Mouse (Mus musculus) monocyte, adult 59 days (primary cell): ENCODE measurements around the gene Olfr811. TPM values are rescaled to one million over a fixed set of nuclear protein-coding genes. Genes with fewer than 3 reads are reported as not detected.

Experiments
- total RNA-seq, 2 experiments: library from RNA; stranded (reverse); gene quantifications; one replicate each; pipeline ENCODE4 v1.2.4; 2023

The Olfr811 gene
- not detected for total RNA-seq

DNA sequence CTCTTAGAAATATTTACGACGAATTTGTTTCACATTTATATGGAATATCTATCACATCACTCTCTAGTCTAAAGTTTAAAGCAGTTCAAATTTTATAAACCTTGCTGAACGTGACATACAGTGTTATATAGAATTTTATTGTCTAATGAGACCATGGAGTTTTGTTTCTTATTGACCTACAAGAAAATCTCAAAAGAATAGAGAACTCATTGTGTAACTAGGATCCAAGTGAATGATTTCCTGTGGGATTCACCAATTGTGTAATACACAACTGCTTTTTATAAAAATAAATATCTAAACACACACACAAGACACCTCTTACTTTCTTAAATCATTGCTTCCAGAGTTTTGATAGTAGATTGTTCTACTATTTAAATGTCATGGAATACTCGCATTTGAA is at the start of gene Olfr811:
Gene Olfr811 (minus strand): TSS at position 101 of the 400 bp plus-strand sequence.

DNA sequence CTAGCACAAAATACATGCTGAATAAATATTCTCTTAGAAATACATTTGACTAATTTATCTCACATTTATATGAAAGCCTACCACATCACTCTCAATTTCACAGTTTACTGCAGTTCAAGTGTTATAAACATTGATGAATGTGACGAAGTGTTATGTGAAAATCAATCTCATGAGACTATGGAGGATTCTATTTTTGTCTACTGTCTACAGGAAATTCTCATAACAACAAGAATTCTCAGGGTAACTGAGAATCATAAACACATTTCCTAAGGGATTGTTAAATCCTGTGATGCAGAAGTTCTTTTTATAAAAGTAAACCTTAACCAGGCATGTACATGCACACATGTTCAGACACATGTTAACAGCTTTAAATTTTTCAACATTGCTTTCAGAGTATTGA is 41.8 kb upstream of the Olfr811 start, which contains the start of gene Olfr812:
Gene Olfr812 (minus strand): TSS at position 101 of the 400 bp plus-strand sequence.

DNA sequence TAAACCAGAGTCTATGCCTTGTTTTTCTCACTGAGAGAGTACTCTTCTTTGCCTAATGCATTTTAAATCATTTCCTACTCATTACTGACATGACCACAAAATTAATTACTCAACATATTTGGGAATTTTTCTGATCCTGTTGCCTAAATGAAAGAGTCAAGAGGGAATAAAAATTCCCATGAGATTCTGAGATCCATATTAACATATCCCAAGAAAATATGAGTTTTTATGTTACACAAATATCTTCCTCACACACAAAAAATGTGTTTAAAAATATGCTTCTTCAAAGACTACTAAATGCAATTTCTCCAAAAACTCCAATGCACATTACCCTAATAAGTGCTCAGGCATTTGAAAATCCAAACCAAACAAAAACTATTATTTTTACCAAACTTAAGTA is 9.4 kb downstream of the Olfr811 start, which contains the start of gene Olfr810:
Gene Olfr810 (minus strand): TSS at position 101 of the 400 bp plus-strand sequence.

DNA sequence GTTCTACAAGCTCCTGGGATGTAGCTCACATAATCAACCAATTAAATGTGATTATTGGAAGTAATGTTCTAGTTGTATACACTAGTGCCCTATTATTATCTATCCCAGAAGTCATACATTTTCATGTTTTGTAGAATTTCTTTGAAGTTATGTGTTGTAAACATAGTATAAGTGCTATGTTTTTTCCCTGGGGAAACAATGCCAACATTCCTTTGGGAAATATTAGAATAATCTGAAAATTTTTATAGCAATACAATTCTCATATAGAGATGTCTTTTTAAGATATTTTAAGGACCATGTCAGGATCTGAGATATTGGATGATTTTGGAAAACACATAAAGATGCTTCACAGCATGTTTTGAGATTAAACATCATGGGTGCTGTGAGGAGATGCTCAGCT is 29.9 kb downstream of the Olfr811 start, which contains the start of gene Olfr809:
Gene Olfr809 (plus strand): TSS at position 301 of the 400 bp plus-strand sequence.

DNA sequence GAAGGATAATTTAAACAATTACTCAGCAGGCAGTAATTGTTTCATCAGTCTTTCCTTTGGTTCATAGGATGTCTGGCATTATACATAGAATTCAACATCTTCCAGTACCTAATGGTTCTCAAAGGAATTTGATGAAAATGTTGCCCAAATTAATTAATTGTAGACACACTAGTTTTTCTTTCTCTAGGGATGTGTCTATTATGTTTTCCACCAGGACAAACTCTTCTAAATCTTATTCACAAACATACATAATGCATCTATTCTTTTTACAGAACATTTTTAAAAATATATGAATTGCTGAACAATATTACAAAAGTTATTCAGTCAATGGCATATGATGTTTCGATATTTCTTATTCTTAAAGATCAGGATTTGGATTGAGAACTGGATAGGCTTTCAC is 39.0 kb downstream of the Olfr811 start, which contains the start of gene Olfr808:
Gene Olfr808 (plus strand): TSS at position 301 of the 400 bp plus-strand sequence.

DNA sequence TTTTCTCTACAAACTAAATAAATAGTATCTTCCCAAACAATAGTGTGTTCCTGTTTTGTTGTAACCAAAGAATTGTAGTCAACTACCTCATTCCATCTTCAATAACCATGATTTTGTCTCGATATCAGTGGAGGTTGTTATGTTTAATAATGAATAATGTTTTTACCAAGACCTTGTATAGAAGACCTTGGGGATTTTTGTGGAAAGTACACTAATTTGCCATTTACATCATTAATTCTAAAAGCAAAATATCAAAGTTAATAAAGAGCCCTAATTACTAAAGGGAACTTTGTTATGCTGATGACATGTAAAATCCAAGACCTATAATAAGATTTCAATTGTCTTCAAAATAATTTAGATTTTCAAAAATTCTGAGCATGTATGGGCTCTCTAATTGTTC is 46.5 kb downstream of the Olfr811 start, which contains the start of gene Olfr807:
Gene Olfr807 (minus strand): TSS at position 101 of the 400 bp plus-strand sequence.

Other genes with a start within 250 kb of the Olfr811 start
- gene Olfr794, start 236.7 kb downstream of the Olfr811 start, total RNA-seq: not detected
- not detected for gene Olfr796, start 191.8 kb downstream of the Olfr811 start, total RNA-seq
- not detected for gene Olfr798, start 176.5 kb downstream of the Olfr811 start, total RNA-seq
- gene Olfr799, start 166.9 kb downstream of the Olfr811 start, total RNA-seq: not detected
- gene Olfr800, start 146.7 kb downstream of the Olfr811 start, total RNA-seq: not detected
- not detected for gene Olfr801, start 130.5 kb downstream of the Olfr811 start, total RNA-seq
- not detected for gene Olfr802, start 116.2 kb downstream of the Olfr811 start, total RNA-seq
- gene Olfr803, start 110.1 kb downstream of the Olfr811 start, total RNA-seq: not detected
- gene Olfr804, start 101.2 kb downstream of the Olfr811 start, total RNA-seq: not detected
- gene Olfr805, start 75.0 kb downstream of the Olfr811 start, total RNA-seq: not detected
- not detected for gene Olfr806, start 62.5 kb downstream of the Olfr811 start, total RNA-seq
- gene Olfr807, start 46.6 kb downstream of the Olfr811 start, total RNA-seq: not detected
- gene Olfr808, start 38.9 kb downstream of the Olfr811 start, total RNA-seq: not detected
- gene Olfr809, start 29.8 kb downstream of the Olfr811 start, total RNA-seq: not detected
- not detected for gene Olfr810, start 9.5 kb downstream of the Olfr811 start, total RNA-seq
- gene Olfr812, start 41.7 kb upstream of the Olfr811 start, total RNA-seq: not detected
- not detected for gene Olfr813, start 51.0 kb upstream of the Olfr811 start, total RNA-seq
- not detected for gene Olfr814, start 75.5 kb upstream of the Olfr811 start, total RNA-seq
- not detected for gene Olfr815, start 101.5 kb upstream of the Olfr811 start, total RNA-seq
- gene Olfr816, start 111.2 kb upstream of the Olfr811 start, total RNA-seq: not detected
- not detected for gene Olfr818, start 144.7 kb upstream of the Olfr811 start, total RNA-seq
- not detected for gene Olfr819, start 162.9 kb upstream of the Olfr811 start, total RNA-seq
- gene Olfr247, start 171.7 kb upstream of the Olfr811 start, total RNA-seq: not detected
- not detected for gene Gm10310, start 180.7 kb upstream of the Olfr811 start, total RNA-seq
- gene Olfr820, start 208.2 kb upstream of the Olfr811 start, total RNA-seq: not detected
- not detected for gene Olfr821, start 226.0 kb upstream of the Olfr811 start, total RNA-seq